Mouse (Mus musculus) embryonic facial prominence, embryonic 15.5 days (tissue): ENCODE measurements around the gene Galnt2. TPM values are rescaled to one million over a fixed set of nuclear protein-coding genes. Genes with fewer than 3 reads are reported as not detected.

Experiments
- ATAC-seq: fragments of 200-750 bp; cut with Nextera tagmentation; 2 replicates; pipeline ENCODE4 v1.8.0; 2017; ENCODE audit warnings: low read depth, moderate TSS enrichment; ENCODE audit not compliant: insufficient number of reproducible peaks, low FRiP score, low TSS enrichment
- H3K27ac ChIP-seq: fragments of 300-500 bp; sonication (generic); replicated peaks from 2 replicates; pipeline ENCODE4 v1.5.1; 2015; ENCODE audit warnings: mild to moderate bottlenecking, inconsistent platforms
- H3K27me3 ChIP-seq: fragments of 300-500 bp; sonication (generic); 2 replicates; pipeline ENCODE4 v1.6.1; 2015; ENCODE audit warnings: inconsistent platforms
- H3K36me3 ChIP-seq: fragments of 300-500 bp; sonication (generic); 2 replicates; pipeline ENCODE4 v1.6.1; 2015; ENCODE audit warnings: mild to moderate bottlenecking, inconsistent platforms
- H3K4me1 ChIP-seq: fragments of 300-500 bp; sonication (generic); 2 replicates; pipeline ENCODE4 v1.6.1; 2015; ENCODE audit warnings: inconsistent platforms
- H3K4me2 ChIP-seq: fragments of 300-500 bp; sonication (generic); replicated peaks from 2 replicates; pipeline ENCODE4 v1.6.1; 2015; ENCODE audit warnings: mild to moderate bottlenecking, inconsistent platforms
- H3K4me3 ChIP-seq: fragments of 300-500 bp; sonication (generic); replicated peaks from 2 replicates; pipeline ENCODE4 v1.5.1; 2015; ENCODE audit warnings: mild to moderate bottlenecking, inconsistent platforms
- H3K9ac ChIP-seq: fragments of 300-500 bp; sonication (generic); 2 replicates; pipeline ENCODE4 v1.6.1; 2015; ENCODE audit warnings: inconsistent platforms
- H3K9me3 ChIP-seq: fragments of 300-500 bp; sonication (generic); replicated peaks from 2 replicates; pipeline ENCODE4 v1.6.1; 2016; ENCODE audit warnings: inconsistent platforms
- WGBS: fragments of 180-500 bp; shearing (Covaris S2); methylation state at CpG from one replicate; pipeline ENCODE4 v1.1.7; 2015; 5-methylcytosine and 5-hydroxymethylcytosine counted together
- polyA plus RNA-seq: library from polyadenylated mRNA; unstranded; fragments of >200 nt; fragmentation: Nextera tagmentation; extraction: Ambion mirVana; gene quantifications from 2 replicates; pipeline ENCODE4 v1.2.1, GENCODE M21; 2015

The Galnt2 gene
- polyA plus RNA-seq, 1 experiment from 2014 or later, result 40.0 TPM

DNA sequence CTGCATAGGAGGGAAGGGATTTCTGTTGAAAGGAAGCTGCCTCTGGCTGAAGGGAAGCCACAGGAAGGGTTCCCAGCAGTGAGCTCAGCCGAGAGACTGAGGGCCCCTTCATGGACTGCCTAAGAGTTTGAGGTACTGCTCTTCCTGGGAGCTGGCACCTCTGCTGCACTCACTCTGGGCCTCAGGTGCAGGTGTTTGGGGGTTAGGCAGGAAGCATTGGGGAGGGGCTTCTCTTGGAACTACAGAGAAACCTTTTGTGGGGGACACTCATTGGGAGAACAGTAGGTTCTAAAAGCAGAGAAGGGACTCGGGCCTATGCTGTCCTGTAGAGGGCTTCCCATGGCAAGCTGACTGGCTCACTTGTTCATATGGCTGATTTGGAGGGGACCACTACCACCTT lies 3.3 kb downstream of the Galnt2 start:
- H3K4me3 ChIP-seq, result no peak overlapping the region
- no peak overlapping the region for H3K27ac ChIP-seq
- no peaks in the 10 kb centered on the region for H3K27me3 ChIP-seq
- H3K9ac ChIP-seq, result no peak overlapping the region
- no peaks in the 10 kb centered on the region for H3K9me3 ChIP-seq
- no peaks in the 10 kb centered on the region for H3K36me3 ChIP-seq
- H3K4me1 ChIP-seq, result peaks cover 29% of the 10 kb centered on the region
- no peak for ATAC-seq
- WGBS, result 44% methylated on average over 2 of the region's 2 CpGs
- H3K4me2 ChIP-seq, result no peak overlapping the region

DNA sequence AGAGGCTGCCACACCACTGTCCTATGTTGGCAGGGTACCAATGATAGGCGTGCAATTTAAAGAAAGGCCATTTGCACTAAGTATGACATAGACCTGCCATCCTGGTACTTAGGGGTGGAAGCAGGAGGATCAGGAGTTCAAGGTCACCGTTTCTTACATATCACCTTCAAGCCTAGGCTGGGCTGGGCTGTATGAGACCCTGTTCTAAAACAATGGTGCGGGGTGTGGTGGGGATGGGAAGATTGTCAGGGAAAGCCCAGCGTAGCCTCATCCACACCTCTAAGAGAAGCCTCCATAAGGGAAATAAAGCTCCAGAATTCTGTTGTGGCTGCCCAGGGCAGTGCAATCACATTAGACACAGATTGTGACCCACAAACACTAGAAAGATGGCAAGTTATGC lies 4.3 kb downstream of the Galnt2 start:
- WGBS, result 93% methylated on average over 4 of the region's 4 CpGs
- Histone ChIP-seq H3K27ac (no peak overlapping the region), H3K4me3 (no peak overlapping the region), H3K9ac (no peak overlapping the region), H3K36me3 (no peaks in the 10 kb centered on the region), H3K27me3 (no peaks in the 10 kb centered on the region), H3K4me1 (peaks cover 32% of the 10 kb centered on the region), H3K4me2 (no peak overlapping the region), H3K9me3 (no peaks in the 10 kb centered on the region)
- no peak for ATAC-seq

DNA sequence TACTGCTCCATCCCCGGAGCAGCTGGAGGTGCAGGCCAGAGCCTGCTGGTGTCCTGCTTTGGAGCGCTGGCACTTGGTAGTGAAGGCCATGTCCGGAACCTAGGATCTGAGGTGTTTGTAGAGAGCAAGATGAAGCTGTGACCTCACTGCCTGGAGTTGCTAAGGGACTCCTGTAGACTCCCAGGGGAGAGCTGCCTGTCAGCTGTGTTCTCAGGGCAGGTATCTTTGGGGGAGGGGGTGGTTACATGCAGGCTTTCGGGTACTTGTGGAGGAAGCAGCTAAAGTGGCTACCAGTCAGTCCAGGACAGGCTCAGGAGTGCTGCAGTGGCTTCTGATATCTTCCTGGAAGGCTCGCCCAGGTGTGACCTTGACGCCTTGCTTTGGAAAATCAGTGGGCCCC lies 8.2 kb downstream of the Galnt2 start:
- Histone ChIP-seq H3K4me2 (no peak overlapping the region), H3K4me1 (peaks cover 12% of the 10 kb centered on the region; the same call in 1 of the 2 replicates), H3K36me3 (peaks cover 12% of the 10 kb centered on the region; the same call in 1 of the 2 replicates), H3K27ac (no peak overlapping the region), H3K27me3 (no peaks in the 10 kb centered on the region), H3K4me3 (no peak overlapping the region), H3K9me3 (no peaks in the 10 kb centered on the region), H3K9ac (no peak overlapping the region)
- WGBS, result 84% methylated on average over 6 of the region's 6 CpGs
- no peak for ATAC-seq

DNA sequence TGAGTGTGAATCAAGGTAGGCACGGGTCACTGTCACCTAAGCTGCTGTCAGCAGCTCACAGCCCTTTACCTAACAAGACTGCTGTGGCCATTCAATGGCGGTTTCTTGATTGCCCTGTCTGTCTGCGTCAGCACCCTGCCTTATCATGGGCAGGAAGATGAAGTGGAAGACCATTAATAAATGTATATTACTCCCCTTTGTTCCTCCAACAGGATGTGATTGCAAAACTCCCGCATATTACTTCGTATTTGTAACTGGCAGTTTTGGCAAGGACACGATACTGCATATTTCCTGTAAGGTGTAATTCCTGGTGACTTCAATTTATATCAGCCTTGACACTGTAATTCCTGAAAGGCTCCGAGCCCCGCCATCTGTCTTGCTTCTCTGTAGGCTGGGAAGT lies 9.7 kb downstream of the Galnt2 start:
- no peak overlapping the region for H3K9ac ChIP-seq
- H3K36me3 ChIP-seq, result peaks cover 12% of the 10 kb centered on the region; the same call in 1 of the 2 replicates
- H3K27ac ChIP-seq, result no peak overlapping the region
- no peaks in the 10 kb centered on the region for H3K27me3 ChIP-seq
- H3K4me3 ChIP-seq, result no peak overlapping the region
- no peak for ATAC-seq
- no peak overlapping the region for H3K4me2 ChIP-seq
- H3K9me3 ChIP-seq, result no peaks in the 10 kb centered on the region
- 0 out of 2 replicates have a peak, but pooled peaks cover 8% of the 10 kb centered on the region for H3K4me1 ChIP-seq
- 70% methylated on average over 8 of the region's 8 CpGs for WGBS

DNA sequence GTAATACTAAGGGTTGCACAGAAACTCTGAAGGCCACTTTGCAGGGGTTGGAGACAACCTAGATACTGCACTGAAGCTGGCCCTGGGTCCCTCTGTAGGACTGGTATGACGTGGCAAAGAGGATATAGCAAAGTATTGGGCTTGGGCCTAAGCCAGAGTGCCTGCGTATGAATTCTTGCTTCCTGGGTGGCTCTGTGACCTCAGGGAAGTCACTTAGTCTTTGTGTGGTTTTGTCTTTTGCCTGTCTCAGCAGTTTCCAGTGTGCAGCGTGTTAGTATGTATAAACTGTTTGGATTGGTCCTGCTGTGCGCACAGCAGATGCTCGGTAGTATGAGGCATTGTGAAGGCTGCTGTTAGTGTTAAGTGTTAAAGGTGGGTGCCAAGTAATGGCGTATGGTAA lies 11.0 kb downstream of the Galnt2 start:
- no peak overlapping the region for H3K27ac ChIP-seq
- H3K36me3 ChIP-seq, result peaks cover 12% of the 10 kb centered on the region; the same call in 1 of the 2 replicates
- H3K9ac ChIP-seq, result no peak overlapping the region
- H3K4me3 ChIP-seq, result no peak overlapping the region
- no peak; the same call in 1 of the 2 replicates for ATAC-seq
- 0 out of 2 replicates have a peak, but pooled peaks cover 8% of the 10 kb centered on the region for H3K4me1 ChIP-seq
- no peak overlapping the region for H3K4me2 ChIP-seq
- 73% methylated on average over 6 of the region's 6 CpGs for WGBS
- H3K9me3 ChIP-seq, result no peaks in the 10 kb centered on the region
- H3K27me3 ChIP-seq, result no peaks in the 10 kb centered on the region

DNA sequence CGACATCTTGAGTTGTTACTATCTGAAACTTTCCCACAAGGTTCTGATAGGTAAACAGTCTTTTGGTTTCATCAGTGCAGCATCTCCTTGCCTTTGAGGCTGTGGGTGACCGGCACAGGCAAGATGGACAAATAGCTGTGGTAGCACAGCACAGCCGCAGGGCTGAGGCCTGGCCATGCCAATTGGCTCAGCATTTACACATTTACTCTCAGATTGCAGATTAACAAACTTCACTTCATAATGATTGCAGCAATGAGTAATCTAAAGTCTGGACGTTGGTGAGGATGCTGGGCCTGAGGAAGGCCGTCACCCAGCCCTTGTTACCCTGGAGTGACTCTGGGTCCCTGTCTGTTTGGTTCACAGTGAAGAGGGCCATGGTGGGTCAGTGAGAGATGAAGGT lies 11.7 kb downstream of the Galnt2 start:
- ATAC-seq, result no peak
- 97% methylated on average over 5 of the region's 5 CpGs for WGBS
- H3K4me2 ChIP-seq, result no peak overlapping the region

DNA sequence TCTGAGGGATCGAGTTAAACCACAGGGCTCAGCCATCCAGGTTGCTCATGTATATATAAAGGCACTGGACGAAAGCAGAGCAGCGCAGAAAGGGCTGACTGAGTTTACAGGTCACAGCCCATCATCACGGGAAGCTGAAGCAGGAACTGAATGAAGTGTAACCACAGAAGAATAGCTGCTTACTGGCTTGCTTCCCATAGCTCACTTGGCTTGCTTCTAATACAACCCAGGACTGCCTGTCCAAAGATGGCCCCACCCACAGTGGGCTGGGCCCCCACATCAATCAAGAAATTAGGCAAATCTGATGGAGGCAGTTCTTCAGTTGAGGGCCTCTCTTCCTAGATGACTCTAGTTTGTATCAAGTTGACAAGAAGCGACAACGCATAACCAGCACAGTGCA lies 16.4 kb downstream of the Galnt2 start:
- Histone ChIP-seq H3K27me3 (no peaks in the 10 kb centered on the region), H3K4me3 (no peak overlapping the region), H3K4me2 (no peak overlapping the region), H3K9ac (no peak overlapping the region), H3K4me1 (peaks cover 21% of the 10 kb centered on the region), H3K9me3 (no peaks in the 10 kb centered on the region), H3K27ac (no peak overlapping the region), H3K36me3 (peaks cover 12% of the 10 kb centered on the region; the same call in 1 of the 2 replicates)
- ATAC-seq, result no peak
- WGBS, result 82% methylated on average over 6 of the region's 6 CpGs

More for the DNA sequence above, 11.7 kb downstream of the Galnt2 start:
- Histone ChIP-seq H3K4me3 (no peak overlapping the region), H3K9me3 (no peaks in the 10 kb centered on the region), H3K27ac (no peak overlapping the region), H3K27me3 (no peaks in the 10 kb centered on the region), H3K9ac (no peak overlapping the region), H3K4me1 (0 out of 2 replicates have a peak, but pooled peaks cover 8% of the 10 kb centered on the region), H3K36me3 (peaks cover 12% of the 10 kb centered on the region; the same call in 1 of the 2 replicates)

DNA sequence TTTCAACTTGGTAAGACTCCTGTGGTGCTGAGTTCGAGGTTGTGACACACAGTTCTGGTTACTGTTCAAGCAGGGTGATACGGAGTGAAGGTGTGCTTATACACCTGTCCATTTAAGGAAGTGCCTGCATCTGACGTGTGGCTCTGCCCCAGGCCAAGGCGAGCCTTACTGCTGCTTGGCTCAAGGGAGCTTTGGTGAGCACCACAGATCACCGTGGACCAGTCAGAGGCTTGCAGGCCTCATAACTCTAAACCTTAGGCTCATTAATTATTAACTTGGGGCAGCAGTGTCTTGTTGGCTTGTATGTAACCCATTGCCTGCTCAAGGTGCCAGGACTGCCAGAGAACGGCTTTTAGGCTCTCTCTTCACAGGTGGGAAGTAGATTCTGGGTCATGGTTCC lies 17.5 kb downstream of the Galnt2 start:
- H3K36me3 ChIP-seq, result peaks cover 5% of the 10 kb centered on the region; the same call in 1 of the 2 replicates
- no peak overlapping the region for H3K4me3 ChIP-seq
- H3K4me2 ChIP-seq, result no peak overlapping the region
- no peak for ATAC-seq
- no peak overlapping the region for H3K9ac ChIP-seq
- no peaks in the 10 kb centered on the region for H3K27me3 ChIP-seq
- no peaks in the 10 kb centered on the region for H3K9me3 ChIP-seq
- H3K27ac ChIP-seq, result no peak overlapping the region
- peaks cover 27% of the 10 kb centered on the region for H3K4me1 ChIP-seq
- 89% methylated on average over 6 of the region's 6 CpGs for WGBS

DNA sequence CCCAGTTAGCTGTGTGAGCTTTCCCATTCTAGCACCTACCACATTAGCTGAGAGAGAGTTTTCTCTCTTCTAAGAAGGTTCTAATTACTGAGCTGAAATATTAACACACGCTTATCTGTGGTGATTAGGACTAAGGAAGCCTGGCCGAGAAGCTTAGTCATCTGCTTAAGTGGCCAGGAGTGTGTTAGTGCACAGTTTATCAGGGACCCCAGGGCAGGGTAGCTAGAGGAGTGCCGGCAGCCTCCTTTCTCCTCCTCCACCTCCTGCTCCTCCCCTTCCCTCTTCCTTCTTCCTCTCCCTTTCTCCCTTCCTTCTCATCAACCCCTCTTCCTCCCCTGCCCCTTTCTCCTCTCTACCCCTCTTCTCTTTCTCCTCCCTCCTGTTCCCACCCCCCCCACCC lies 19.1 kb downstream of the Galnt2 start:
- H3K4me3 ChIP-seq, result no peak overlapping the region
- H3K4me1 ChIP-seq, result peaks cover 27% of the 10 kb centered on the region
- no peak overlapping the region for H3K9ac ChIP-seq
- no peak overlapping the region for H3K27ac ChIP-seq
- no peak for ATAC-seq
- no peak overlapping the region for H3K4me2 ChIP-seq
- H3K9me3 ChIP-seq, result no peaks in the 10 kb centered on the region
- WGBS, result 35% methylated on average over 3 of the region's 3 CpGs
- no peaks in the 10 kb centered on the region for H3K27me3 ChIP-seq
- H3K36me3 ChIP-seq, result no peaks in the 10 kb centered on the region

DNA sequence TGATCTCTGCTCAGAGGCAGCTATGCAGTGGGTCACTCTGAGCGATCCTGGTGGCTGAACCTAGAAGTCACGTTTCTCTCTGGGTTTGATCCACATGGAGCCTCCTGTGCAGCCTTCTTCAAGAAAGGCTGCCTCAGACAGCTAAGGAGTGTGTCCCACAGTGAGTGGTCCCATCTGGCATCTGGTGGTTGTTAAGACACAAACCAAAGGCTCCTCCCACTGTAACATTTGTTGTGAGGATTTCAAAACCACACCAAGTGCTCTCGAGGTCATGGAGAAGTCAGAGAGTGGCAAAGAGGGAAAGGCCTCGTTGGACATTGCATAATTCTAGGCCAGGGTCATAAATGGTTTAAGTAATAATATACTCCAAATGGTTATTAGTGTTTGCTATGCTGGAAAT lies 19.6 kb downstream of the Galnt2 start:
- Histone ChIP-seq H3K4me3 (no peak overlapping the region), H3K4me2 (no peak overlapping the region), H3K36me3 (no peaks in the 10 kb centered on the region), H3K27ac (no peak overlapping the region), H3K4me1 (peaks cover 27% of the 10 kb centered on the region), H3K9ac (no peak overlapping the region), H3K27me3 (no peaks in the 10 kb centered on the region), H3K9me3 (no peaks in the 10 kb centered on the region)
- no peak for ATAC-seq
- 17% methylated on average over 4 of the region's 4 CpGs for WGBS

DNA sequence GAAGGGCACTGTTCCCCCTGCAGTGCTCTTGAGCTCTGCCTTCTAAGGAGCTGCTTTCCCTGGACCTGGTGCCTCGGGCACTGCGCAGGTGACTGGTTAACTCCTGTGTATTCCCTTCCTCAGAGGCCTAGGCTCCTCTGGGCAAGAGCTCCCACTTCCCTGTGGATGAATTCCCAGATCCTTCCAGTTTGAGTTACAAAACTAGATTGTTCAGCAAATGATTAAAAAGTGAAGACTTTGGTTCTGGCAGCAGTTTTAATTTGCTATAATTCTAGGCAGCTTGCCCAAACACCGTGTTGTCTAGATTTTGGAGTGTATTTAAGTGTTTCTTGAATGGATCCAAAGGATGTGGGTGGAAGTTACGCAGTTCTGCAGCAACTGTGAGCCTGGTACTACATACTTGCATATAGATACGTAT lies 21.4 kb downstream of the Galnt2 start:
- Histone ChIP-seq H3K4me3 (no peak overlapping the region), H3K27ac (0 out of 2 replicates have a peak overlapping the region, but pooled peaks have one; percentile 17), H3K4me2 (no peak overlapping the region), H3K9ac (no peak overlapping the region), H3K36me3 (no peaks in the 10 kb centered on the region), H3K4me1 (peaks cover 41% of the 10 kb centered on the region), H3K27me3 (no peaks in the 10 kb centered on the region), H3K9me3 (no peaks in the 10 kb centered on the region)
- WGBS, result 73% methylated on average over 5 of the region's 5 CpGs
- no peak for ATAC-seq

DNA sequence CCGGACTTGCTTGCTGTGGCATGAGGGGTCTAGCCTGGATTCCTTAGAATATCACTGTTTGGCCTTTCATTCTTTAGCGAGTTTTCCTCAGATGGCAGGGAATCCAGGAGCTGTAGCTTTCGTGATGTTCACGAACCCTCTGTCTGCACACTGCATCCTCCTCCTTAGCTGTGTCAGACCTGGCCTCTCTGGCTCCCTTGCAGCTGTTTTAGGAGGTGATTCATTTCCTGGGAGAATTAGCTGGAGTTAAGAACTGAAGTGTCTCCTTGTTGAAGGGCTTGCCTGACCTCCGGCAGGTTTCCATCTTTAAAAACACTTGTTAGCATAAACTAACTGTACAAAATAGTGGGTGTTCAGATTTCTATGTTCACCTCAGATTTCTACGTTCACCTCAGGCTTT lies 22.7 kb downstream of the Galnt2 start:
- ATAC-seq, result no peak

More for the DNA sequence above, 22.7 kb downstream of the Galnt2 start:
- no peaks in the 10 kb centered on the region for H3K9me3 ChIP-seq
- H3K9ac ChIP-seq, result no peak overlapping the region
- H3K27me3 ChIP-seq, result no peaks in the 10 kb centered on the region
- no peak overlapping the region for H3K27ac ChIP-seq
- no peaks in the 10 kb centered on the region for H3K36me3 ChIP-seq
- H3K4me1 ChIP-seq, result peaks cover 54% of the 10 kb centered on the region
- 69% methylated on average over 6 of the region's 6 CpGs for WGBS
- no peak overlapping the region for H3K4me2 ChIP-seq
- H3K4me3 ChIP-seq, result no peak overlapping the region
